Mouse (Mus musculus) macrophage (primary cell): ENCODE results near the gene Exd2. TPM values are rescaled to one million over a fixed set of nuclear protein-coding genes. Genes with fewer than 3 reads are reported as not detected.
A peak's percentile ranks its signal among the peaks of the same experiment; 100 is the strongest.

Experiments used
- H3K27ac ChIP-seq: fragments of 350-480 bp; formaldehyde crosslinking; 2 replicates; pipeline ENCODE4 v1.9.0; 2021
- H3K36me3 ChIP-seq: fragments of 350-480 bp; formaldehyde crosslinking; 2 replicates; pipeline ENCODE4 v1.9.0; 2021; ENCODE audit errors: inconsistent target
- H3K4me3 ChIP-seq: fragments of 350-480 bp; formaldehyde crosslinking; 2 replicates; pipeline ENCODE4 v1.9.0; 2021; ENCODE audit errors: inconsistent target
- H3K79me2 ChIP-seq: fragments of 350-480 bp; formaldehyde crosslinking; 2 replicates; pipeline ENCODE4 v1.9.0; 2021; ENCODE audit errors: inconsistent target
- WGBS: methylation state at CpG from one replicate; pipeline ENCODE4 v1.1.7; 2026; ENCODE audit warnings: inconsistent platforms; ENCODE audit not compliant: missing documents; 5-methylcytosine and 5-hydroxymethylcytosine counted together
- polyA plus RNA-seq: library from polyadenylated mRNA; stranded (reverse); fragments of 250-400 nt; gene quantifications from 3 replicates; pipeline ENCODE4 v1.2.4, GENCODE M21; 2018; ENCODE audit warnings: inconsistent platforms
- total RNA-seq, 78 experiments: library from RNA; depleted of rRNA; stranded (reverse); fragments of 250-400 nt; gene quantifications; 1 replicate in 9 of 78; 2 replicates in 24 of 78; 3 replicates in 43 of 78; 4 replicates in 2 of 78; pipeline ENCODE4 v1.2.4; 2018; ENCODE audit warnings: inconsistent platforms in 56 of 78

Exd2 gene
- total RNA-seq (2018; cell fraction: chromatin; rRNA removed) = 10 to 100 TPM in 24 of 26 experiments, 1 to 10 TPM in 2; 6.8 to 54.9 (median 27.1) TPM
- total RNA-seq (2018; cell fraction: cytosol; rRNA removed) = 10 to 100 TPM in 5 of 26 experiments, 1 to 10 TPM in 21; 5.9 to 10.9 (median 8.5) TPM
- total RNA-seq (2018; cell fraction: nucleus; rRNA removed) = 10 to 100 TPM in 23 of 26 experiments, 1 to 10 TPM in 3; 6.0 to 48.9 (median 20.0) TPM
- polyA plus RNA-seq = 6.5 to 8.1 TPM (median 6.5 TPM) in 3 replicates

- Histone ChIP-seq H3K36me3 (no peaks in the 10 kb centered on the region), H3K27ac (no peak within 1 kb of the TSS), H3K79me2 (no peaks in the 10 kb centered on the region), H3K4me3 (peak within 1 kb of the TSS; percentile 49)
- WGBS = under 1% methylated on average over 45 of the region's 45 CpGs
Observed at GRCm38 (mm10) chr12:80462942-80463651, at the start of gene Exd2. TSS of gene Exd2 (plus strand) at chr12:80463095.

GRCm38 (mm10) chr12:80415100-80415499, 47.8 kb upstream of the Exd2 start:
- WGBS = 91% methylated on average over 2 of the region's 2 CpGs
- Histone ChIP-seq H3K79me2 (peaks cover 60% of the 10 kb centered on the region; the same call in 1 of the 2 replicates), H3K4me3 (no peak overlapping the region), H3K27ac (no peak overlapping the region), H3K36me3 (peaks cover 8% of the 10 kb centered on the region; the same call in 1 of the 2 replicates)

GRCm38 (mm10) chr12:80427683-80428082, 35.2 kb upstream of the Exd2 start:
- Histone ChIP-seq H3K36me3 (peaks cover 13% of the 10 kb centered on the region; the same call in 1 of the 2 replicates), H3K79me2 (peaks cover 84% of the 10 kb centered on the region), H3K27ac (no peak overlapping the region), H3K4me3 (no peak overlapping the region)
- WGBS = 84% methylated on average over 3 of the region's 3 CpGs

- H3K4me3 ChIP-seq = no peak overlapping the region
- H3K79me2 ChIP-seq = peaks cover 76% of the 10 kb centered on the region
- no peak overlapping the region for H3K27ac ChIP-seq
- WGBS = 92% methylated on average over 3 of the region's 4 CpGs
- no peaks in the 10 kb centered on the region for H3K36me3 ChIP-seq
Observed at GRCm38 (mm10) chr12:80433266-80433665, 29.6 kb upstream of the Exd2 start.

- Histone ChIP-seq H3K27ac (0 out of 2 replicates have a peak overlapping the region, but pooled peaks have one; percentile 7), H3K79me2 (peaks cover 62% of the 10 kb centered on the region), H3K4me3 (peak overlapping the region; percentile 38), H3K36me3 (no peaks in the 10 kb centered on the region)
- 3% methylated on average over 9 of the region's 10 CpGs for WGBS
Observed at GRCm38 (mm10) chr12:80434601-80434960, 28.3 kb upstream of the Exd2 start.

GRCm38 (mm10) chr12:80434961-80435691, 27.8 kb upstream of the Exd2 start:
- WGBS = under 1% methylated on average over 61 of the region's 64 CpGs
- Histone ChIP-seq H3K27ac (peak overlapping the region; percentile 48), H3K36me3 (no peaks in the 10 kb centered on the region), H3K79me2 (peaks cover 57% of the 10 kb centered on the region), H3K4me3 (peak overlapping the region; percentile 75)

- H3K79me2 ChIP-seq = peaks cover 49% of the 10 kb centered on the region
- peak overlapping the region; percentile 75 for H3K4me3 ChIP-seq
- 0% methylated on average over 3 of the region's 10 CpGs for WGBS
- no peaks in the 10 kb centered on the region for H3K36me3 ChIP-seq
- H3K27ac ChIP-seq = peak overlapping the region; percentile 48
Observed at GRCm38 (mm10) chr12:80435887-80436286, 27.0 kb upstream of the Exd2 start.

- H3K4me3 ChIP-seq = peak within 1 kb of the TSS; percentile 75
- WGBS = 1% methylated on average over 50 of the region's 79 CpGs
- H3K79me2 ChIP-seq = peaks cover 44% of the 10 kb centered on the region
- no peaks in the 10 kb centered on the region for H3K36me3 ChIP-seq
- peak within 1 kb of the TSS; percentile 48 for H3K27ac ChIP-seq
Observed at GRCm38 (mm10) chr12:80436336-80436976, 26.4 kb upstream of the Exd2 start, which contains the start of gene Dcaf5. TSS of gene Dcaf5 (minus strand) at chr12:80436601.

GRCm38 (mm10) chr12:80437051-80437675, 25.7 kb upstream of the Exd2 start:
- Histone ChIP-seq H3K79me2 (peaks cover 37% of the 10 kb centered on the region), H3K4me3 (peak overlapping the region; percentile 14; the same call in 1 of the 2 replicates), H3K27ac (no peak overlapping the region), H3K36me3 (no peaks in the 10 kb centered on the region)
- WGBS = 81% methylated on average over 4 of the region's 4 CpGs

- H3K36me3 ChIP-seq = no peaks in the 10 kb centered on the region
Observed at GRCm38 (mm10) chr12:80440957-80441356, 21.9 kb upstream of the Exd2 start.

GRCm38 (mm10) chr12:80444525-80445109, 18.3 kb upstream of the Exd2 start:
- Histone ChIP-seq H3K27ac (no peak overlapping the region), H3K36me3 (no peaks in the 10 kb centered on the region), H3K4me3 (no peak overlapping the region), H3K79me2 (no peaks in the 10 kb centered on the region)
- WGBS = 90% methylated on average over 8 of the region's 9 CpGs

More at GRCm38 (mm10) chr12:80440957-80441356, 21.9 kb upstream of the Exd2 start:
- Histone ChIP-seq H3K79me2 (peaks cover under 1% of the 10 kb centered on the region; the same call in 1 of the 2 replicates), H3K27ac (no peak overlapping the region), H3K4me3 (no peak overlapping the region)
- 92% methylated on average over 2 of the region's 2 CpGs for WGBS

- Histone ChIP-seq H3K36me3 (no peaks in the 10 kb centered on the region), H3K79me2 (no peaks in the 10 kb centered on the region), H3K27ac (no peak overlapping the region), H3K4me3 (no peak overlapping the region)
- 80% methylated on average over 1 of the region's 1 CpGs for WGBS
Observed at GRCm38 (mm10) chr12:80453506-80453905, 9.4 kb upstream of the Exd2 start.

GRCm38 (mm10) chr12:80458033-80458432, 4.9 kb upstream of the Exd2 start:
- Histone ChIP-seq H3K36me3 (no peaks in the 10 kb centered on the region), H3K79me2 (no peaks in the 10 kb centered on the region), H3K27ac (no peak overlapping the region), H3K4me3 (no peak overlapping the region)
- WGBS = 92% methylated on average over 2 of the region's 5 CpGs
